Mouse (Mus musculus): Measurements from ENCODE around the gene Ttc27.

DNA sequence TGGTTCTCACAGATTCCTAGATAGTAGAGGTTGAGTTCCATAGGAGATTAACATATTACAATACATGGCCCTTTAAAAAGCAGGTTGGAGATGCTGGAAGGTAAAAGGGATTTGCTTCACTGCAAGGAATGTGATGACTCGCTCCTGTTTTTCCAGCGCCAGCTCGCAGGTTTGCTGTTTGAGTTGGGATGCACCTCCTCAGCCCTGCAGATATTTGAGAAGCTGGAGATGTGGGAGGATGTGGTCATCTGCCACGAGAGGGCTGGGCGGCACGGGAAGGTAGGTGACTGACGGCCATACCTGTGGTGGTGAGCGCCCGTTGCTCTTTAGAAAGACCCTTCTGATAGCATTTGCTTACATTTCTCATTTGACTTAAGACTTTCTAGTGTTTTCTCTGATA lies 63.1 kb downstream of the Ttc27 start:
- no peak for TF ChIP-seq CEBPB (IDR thresholded peaks at IDR 0.05; ENCODE audit: insufficient read depth, poor library complexity, severe bottlenecking)
- no peak for TF ChIP-seq POLR2A (IDR thresholded peaks at IDR 0.05; ENCODE audit: insufficient read length, low read depth)
- no peak for TF ChIP-seq MYOD1 (IDR thresholded peaks at IDR 0.05; ENCODE audit: control insufficient read depth in 1 of 3, insufficient read length in 2 of 3, low read depth in 2 of 3)
- TF ChIP-seq USF1 (IDR thresholded peaks at IDR 0.05; ENCODE audit: low read depth): no peak
- TF ChIP-seq E2F4 (IDR thresholded peaks at IDR 0.05; ENCODE audit: insufficient read depth): no peak
